Mouse (Mus musculus) frontal cortex, postnatal 25 days (tissue): ENCODE data around the gene Cbx8.

ENCODE experiments used
- DNase-seq, 2 experiments: peaks; one replicate each; pipeline ENCODE4 v3.0.0; 2022; ENCODE audit warnings: low spot score in 2 of 2

Gene Cbx8

DNA sequence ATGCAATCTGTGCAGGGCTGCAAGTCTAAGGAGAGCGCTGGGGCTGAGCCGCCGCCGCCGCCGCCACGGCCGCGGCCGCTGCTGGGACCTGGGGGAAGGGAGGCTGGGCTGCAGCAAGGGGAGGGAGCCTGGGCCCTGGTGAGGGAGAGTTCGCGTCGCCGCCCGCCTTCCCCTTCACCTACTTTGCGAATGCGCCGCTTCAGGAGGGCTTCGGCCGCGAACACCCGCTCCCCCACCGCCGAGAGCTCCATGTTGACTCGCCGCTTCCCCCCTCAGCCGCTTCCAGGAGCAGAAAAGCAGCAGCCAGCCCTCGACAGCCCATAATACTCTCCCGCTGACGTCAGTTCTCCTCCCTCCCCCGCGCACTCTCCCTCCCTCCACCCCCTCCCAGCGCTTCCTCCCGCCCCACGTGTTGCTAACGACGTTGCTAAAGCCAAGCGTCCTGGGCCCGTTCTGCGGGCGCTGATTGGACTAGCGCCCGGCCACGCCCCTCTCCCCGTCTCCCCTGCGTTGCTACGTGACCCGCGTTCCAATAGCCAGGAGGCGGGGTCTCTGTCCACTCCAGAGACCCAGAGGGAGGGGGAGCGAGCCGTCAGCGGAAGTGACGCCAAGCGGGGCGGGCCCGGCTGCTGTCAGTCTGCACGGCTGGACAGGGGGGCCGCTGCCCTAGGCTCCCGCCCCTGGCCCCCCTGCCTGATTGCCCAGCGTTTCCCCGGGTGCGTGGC, at the start of gene Cbx8:
Cbx8 (minus strand) TSS at position 370 of the 725 bp plus-strand sequence.
- peak; percentile 97 to 98 for DNase-seq

DNA sequence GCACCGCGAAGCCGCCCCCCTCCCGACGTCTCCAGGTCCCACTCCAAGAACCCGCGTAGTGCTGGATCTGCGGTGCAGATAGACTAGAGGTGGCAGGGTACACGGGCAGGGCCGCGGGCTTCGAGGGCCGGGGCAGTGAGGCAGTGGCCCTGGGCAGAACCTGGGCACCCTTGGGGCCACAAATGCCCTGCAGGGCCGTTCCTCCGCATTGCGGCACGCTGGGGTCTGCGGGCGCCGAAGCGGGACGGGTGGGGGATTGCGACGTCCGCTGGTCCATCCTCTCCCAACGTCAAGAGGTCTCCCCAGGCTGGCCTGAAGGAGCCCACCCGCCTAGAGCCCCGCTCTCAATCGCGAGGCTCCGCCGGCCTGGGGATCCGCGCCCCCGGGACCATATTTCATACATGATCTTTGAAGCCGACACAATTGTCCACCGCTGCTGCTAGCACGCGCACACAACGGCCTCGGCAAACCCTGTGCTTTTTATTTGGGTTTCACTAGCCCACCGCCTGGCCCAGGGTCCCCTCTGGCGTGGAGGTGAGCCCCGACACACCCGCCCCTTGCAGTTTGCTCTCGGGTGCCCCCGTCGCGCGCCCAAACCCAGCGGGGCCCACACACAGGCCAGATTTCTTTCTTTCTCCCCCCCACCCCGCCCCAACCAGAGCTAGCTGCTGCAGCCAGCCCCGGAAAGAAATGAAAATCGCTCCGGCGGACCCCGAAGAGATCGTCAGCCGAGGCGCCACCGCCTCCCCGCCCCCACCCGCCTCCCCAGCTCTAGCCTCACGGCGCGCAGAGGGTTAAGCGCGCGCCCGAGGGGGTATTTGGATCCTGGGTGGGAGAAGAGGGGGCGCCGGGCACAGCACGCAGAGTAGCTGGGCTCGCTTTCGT, 49.5 kb upstream of the Cbx8 start:
- DNase-seq: no peak

DNA sequence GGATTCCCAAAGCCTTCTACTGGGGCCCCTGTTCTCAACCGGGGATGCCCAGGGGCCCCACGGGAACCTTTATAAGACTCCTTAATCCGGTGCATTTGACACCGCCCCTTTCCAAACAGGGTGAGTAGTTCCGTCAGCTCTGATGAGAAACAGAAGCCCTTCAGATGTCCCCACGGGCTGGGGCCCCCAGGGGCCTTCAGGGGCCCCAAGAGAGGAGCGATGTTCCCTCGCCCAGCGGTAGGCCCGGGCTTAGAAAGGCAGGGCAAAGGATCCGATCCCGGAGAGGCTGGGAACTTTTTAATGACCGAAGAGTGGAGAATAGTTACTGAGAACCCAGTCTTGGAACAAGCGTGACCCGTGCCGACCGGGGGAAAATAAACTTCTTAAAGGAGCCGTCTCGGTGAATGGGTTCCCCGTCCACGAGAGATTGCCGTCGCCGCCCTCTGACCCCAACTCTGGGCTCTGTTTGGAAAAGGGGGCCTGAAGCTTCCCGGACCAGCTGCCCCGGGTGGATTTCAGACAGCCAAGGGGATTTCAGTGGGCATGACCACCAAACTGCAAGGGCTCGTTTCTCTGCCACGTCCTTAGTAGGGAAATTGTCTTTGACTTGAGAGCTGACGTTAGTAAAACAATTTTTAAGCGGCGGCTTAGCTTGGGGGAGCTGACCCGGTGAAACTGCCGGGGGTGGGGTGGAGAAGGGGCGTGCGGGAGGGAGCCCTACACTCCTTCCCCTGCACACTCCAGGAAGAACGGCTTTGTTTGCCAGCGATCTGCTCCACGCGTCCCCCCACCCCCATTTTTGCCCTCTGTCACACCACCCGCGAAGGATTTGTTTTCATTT, 48.7 kb upstream of the Cbx8 start:
- DNase-seq: no peak

DNA sequence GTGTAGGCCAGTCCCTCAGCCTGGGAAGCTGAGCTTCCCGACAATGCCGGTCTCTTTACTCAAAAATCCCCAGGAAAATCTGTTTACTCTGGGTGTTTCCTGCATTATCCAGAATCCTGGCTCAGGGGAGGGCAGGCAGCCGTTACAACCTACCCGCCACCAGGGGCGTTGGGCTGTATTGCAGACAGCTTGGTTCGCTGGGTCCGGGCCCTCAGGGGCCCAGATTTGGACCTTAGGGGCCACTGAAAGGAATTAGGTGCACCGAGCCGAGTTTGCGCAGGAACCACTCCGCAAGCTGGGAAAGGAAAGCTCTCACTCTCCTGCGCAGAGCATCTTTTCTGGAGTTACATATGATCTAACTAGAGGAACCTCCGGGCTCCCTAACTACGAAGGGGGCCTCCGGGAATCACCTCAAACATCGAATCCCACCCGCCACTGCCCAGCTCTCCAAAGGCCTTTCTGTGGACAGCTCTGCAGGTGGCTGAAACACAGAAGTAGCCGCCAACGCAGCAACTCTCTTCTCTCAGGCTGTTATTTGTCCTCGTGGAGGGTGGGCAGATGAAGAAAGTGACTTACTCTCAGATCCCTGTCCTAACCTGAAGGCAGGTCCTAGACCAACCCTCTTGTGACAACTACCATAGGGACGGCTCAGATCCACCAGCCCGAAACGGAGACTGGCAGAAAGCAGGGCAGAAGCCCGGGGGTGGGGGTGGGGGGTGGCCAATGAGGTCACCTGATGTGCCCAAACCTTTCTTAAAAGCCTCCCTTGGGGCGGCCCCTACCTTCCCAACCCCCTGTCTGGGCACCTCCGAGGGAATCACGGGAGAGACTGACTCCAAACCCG, 47.8 kb upstream of the Cbx8 start:
- no peak for DNase-seq

DNA sequence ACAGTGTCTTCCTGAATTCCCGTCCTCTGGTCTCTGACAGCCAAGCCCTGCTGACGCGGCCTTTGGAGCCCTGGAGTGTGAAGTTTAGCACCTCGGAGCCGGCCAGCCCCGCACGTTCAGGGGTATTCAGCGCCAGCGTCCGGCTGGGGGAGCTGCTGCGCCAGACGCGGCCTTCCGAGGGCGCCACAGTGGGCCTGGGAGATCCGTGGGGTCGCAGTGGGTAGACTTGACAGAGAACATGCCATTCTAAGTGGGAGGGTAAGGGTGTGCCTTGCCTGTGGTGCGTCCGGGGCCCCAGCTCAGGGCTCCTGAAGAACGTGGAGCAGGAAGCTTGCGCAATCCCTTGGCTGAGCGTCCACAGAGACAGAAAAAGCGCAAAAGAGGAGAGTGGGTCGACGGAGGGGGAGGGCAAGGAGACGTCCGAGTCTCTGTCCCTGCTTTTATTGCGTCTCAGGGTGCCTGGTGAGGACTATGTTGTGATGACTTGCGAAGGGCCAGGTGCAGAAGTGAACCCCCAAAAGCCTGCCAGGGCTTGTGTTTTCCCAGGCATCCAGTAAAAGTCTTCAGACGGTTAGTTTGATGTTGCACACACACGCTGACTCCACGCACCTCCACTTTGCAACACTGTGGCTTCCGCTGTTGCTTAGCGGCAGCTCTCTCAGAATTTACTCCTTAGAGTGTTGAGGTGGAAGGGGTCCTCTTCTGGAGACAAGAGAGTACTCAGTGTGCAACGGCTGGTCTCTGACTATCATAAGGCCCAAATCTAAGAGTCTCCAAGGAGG, 46.7 kb upstream of the Cbx8 start:
- no peak for DNase-seq

DNA sequence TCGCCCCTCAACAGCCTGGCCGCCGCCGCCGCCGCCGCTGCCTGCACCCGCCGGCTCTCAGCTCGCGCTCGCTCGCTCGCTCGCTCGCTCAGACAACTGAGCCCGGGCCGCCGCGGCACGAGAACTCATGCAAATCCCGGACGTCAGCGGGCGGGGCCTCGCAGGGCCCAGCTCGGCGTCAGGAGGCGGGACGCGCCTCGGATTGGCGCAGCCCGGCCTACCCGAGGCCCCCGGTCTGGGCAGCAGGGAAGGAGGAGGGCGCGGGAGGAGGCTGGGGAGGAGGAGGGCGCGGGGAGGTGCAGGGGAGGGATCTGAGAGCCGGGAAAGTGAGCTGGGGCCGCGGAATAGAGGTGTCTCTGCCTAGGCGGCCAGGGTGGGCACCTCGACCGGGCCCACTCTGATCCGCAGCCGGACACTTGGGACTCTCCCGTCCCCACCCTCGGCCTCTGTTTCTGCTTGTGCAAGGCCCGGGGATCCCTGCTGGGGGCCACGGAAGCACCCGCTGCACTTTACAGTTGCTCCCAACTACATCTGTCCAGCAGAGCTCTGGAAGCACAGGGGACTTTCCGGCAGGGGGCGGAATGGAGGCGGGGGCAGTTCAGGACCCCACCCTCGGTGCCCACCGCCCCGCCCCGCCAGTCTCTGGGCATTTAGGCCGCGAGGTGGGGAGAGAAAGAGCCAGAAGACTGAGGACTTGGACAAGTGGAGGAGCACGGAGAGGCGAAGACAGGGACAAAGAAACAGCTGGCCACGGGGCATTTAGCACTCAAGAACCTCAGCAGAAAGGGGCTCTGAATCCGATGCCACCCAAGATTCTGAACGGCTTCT, 45.6 kb upstream of the Cbx8 start, which contains the start of gene Cbx4:
Cbx4 (minus strand) TSS at position 78 of the 828 bp plus-strand sequence.
- peak in 1 of 2 experiments; percentile 67 for DNase-seq

DNA sequence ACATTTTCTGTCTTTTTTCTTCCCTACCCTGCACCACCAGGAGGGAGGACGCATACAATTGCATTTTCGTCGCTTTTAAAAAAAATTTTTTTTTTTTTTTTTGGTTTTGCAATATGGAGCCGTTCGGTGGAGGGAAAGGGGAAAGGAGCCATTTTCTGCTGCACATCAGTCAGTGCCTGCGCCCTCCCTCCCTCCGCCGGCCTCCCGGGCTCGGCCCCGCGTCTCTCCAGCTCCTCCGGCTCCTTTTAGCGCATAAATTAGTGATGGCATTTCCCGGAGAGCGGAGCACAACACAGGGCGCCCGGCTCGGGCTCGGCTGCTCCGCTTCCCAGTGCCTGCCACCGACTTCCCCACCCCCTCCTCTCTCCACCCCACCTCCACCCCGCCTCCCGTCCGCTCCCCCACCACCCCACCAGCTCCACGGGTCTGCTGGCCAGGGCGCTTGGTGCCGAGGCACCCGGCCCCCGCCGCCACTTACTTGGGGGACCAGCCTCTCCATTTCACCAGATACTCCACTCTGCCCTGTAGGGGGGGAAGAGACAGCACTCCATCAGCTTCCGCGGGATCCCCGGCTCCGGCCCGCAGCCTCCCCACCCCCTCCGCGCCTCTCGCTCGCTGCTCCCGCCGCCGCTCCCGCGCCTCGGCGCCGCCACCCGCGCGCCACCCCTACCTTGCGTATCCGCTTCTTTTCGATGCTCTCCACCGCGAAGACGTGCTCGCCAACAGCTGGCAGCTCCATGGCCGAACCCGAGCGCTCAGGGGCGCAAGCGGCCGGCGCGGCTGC, 44.7 kb upstream of the Cbx8 start:
- no peak for DNase-seq

DNA sequence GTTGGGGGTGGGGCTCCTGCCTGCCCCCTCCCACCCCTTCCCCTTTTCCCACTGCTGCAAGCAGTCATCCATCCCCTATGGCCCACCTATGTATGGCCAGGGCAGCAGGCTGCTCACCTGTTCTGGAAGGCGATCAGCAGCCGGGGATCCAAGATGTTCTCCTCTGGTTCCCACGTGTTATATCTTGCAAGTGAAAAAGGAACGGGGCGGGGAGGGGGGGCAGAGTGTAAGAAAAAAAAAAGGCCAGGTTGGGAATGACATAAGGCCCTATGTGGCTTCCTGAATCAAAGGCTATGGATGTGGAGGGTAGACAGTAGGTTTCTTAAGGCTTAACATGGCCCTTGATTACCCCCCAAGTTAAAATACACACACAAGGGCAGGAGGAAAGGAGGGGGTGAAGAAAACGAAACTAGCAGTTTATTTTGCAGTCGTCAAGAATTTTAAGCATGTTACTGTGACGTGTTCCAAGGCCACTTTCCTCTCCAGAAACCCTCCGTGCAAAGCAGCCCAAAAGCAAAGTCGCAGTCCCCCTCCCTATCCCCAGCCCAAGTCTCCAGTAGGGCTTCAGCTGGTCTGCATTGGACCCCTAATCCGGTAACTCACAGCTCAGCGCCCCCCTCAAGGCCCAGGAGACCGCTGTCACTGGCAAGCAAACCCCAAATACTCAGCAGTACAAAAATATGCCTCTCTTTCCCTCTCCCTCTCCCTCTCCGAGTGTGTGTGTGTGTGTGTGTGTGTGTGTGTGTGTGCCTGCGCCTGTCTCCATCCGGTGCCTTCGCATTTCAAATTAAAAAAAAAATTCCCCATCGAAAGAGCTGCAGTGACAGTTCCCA, 43.9 kb upstream of the Cbx8 start:
- no peak for DNase-seq

DNA sequence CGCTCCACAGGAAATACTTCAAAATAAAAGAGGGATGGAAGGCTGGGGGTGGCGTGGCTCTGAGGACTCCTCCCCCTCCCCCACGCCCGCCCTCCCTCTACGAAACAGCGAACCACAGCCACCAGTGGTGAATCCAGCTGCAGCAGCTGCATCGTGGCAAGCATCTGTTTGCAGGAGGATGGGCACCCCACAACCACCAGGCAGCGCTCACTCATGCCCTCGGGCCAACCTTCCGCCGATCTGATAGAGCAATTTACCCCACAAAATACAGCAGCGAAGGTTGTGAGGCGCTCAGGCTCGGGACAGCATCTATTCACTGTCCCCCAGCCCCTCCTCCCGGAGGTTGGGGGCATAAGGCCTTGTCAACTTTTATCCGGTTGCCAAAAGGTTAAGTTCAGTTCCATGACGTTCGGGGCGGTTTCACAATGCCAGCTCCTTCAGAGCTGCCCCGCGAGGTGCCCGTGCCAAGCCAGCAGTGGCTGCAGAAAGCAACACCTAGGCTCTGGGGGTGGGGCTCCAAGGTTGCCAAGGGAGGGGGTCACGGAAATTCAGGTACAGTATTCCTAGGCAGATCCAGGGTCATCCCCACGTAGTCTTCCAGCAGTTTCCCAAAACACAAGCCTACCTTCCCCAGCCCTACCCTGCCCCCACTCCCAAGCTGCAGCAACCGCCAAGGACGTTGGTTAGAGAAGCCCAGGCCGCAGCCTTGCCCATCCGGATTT, 43.1 kb upstream of the Cbx8 start:
- DNase-seq: no peak

DNA sequence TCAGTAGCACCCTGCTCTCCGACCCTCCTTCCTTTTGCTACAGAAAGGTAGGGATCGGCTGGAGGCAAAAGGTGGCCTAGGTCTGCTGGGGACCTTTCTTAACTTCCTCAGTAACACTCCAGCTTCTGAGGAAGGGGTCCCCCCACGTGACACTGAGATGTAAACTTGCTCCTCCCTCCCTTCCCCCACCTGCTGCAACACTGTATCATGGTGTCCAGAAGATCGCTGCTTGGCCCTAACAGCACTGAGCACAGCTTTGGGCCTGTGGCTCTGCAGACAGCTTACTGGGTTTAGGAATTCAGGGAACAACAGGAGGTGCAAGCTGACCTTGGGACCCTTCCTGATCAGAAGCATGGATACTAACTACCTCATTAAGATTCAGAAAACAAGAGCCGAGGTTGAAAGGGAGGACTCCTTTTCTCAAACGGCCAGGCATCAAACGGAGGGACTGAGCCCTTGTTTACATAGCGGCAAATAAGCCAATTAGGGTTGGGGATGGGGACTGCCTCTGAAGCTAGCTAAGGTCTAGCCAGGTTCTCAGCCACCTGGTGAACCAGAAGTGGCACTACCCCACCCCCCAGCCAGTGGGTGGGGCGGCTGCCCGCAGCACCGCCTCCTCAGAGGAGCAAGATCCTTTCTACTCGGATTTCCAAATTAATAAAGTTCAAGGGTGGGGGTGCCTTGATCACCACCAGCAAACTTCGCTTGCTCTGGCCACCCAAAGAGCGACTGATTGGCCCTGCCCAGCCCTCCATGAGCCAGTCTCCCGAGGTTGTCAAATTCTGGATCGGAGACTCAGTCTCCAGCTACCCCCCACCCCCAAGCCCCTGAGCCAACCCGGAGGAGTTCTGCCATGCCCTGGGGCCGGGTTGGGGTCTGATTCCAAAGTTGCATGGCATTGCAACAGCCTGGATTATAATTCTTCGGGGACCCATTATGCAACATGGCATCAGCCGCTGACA, 42.1 kb upstream of the Cbx8 start:
- DNase-seq: no peak

DNA sequence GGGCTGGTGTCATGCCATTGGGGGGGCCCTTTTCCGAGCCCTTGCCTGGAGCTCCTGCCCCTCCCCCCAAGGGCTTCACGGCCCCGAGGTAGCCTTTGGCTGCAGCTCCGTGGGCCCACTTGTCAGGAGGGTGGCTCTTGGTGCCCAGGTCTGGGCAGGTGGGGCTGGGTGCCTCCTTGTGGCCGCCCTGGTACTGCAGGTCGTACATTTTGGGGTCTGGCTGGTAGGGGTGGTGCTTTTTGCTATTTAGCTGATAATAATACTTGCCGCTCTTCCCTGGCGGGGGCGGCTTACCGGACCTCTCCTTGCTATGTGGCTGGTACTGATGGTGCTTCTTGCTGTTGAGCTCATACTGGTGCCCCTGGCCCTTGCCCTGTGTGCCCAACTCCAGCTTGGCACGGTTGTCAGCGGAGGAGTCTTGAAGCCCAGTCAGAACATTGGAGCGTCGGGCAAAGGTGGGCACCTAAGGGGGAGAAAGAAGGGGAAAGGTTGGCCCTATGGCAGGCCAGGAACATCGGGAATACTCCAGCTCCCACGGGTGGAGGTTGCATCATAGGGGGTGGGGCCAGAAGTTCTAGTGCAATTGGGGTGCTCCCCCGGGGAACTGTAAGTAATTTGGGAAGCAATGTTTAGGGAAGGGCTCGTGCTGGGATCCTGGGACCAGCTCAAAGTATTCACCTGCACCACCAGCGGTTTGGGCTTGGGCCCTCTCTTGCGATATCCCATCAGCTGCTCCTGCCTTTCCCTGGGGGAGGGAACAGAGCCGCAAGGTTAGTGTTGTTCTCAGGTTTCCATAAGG, 41.3 kb upstream of the Cbx8 start:
- DNase-seq: no peak

DNA sequence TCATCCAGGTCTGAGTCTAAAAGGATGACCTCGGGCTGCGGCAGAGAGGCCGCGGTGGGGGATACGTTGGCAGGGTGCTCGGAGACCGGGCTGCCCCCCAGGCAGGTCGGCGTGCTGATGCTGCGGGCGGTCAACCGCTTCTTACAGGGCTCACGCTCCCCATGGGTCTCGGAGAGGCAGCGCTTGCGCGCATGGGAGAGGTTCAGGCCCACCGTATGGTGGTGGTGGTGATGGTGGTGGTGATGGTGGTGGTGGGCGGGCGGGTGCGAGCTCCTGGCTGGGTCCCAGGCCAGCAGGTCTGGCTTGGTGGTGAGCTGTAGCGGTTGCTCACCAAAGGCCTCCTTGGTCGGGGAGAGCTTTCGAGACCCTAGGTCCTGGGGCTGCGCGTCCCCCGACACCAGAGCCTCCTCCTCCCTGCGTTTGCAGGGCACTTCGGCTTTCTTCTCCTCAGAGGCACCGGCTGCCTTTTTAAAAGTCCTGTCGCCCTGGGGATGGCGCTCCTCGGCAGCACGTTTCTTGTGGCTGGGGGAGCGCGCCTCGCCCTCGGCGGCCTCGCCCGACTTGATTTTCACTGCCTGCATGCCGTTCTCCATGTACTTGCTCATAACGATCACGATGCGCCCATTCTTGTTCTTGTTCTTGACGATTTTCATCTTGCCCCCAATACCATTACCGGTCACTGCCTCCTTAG, 40.5 kb upstream of the Cbx8 start:
- no peak for DNase-seq

DNA sequence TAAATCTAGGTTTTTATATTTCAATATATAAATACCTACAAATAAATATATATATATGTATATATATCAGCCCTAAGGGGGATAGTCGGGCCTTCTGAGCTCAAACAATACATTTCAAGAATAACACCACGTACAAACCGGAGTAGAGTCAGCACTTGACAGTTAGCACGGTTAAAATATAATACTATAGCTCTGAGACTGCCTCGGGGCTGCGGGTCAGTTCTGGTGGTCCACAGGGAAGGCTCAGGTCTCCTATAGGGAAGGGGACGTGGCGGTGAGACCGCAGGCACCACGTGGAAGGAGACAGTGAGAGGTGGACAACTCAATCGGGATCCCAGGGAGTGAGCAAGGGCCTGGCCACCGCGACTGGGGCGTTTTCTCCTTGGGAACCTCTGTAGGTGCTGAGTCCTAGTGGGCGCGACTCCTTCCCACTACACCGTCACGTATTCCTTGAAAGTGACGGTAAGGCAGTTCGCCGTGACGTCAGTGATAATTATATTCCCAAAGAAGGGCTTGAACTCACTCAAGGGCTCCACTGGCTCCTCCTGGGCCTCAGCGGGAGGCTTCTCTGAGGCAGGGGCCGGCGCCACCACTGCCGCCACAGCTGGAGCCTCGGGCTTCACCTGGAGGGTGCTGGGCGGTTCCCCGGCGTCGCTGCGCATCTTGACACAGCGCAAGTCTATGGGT, 39.8 kb upstream of the Cbx8 start:
- no peak for DNase-seq

DNA sequence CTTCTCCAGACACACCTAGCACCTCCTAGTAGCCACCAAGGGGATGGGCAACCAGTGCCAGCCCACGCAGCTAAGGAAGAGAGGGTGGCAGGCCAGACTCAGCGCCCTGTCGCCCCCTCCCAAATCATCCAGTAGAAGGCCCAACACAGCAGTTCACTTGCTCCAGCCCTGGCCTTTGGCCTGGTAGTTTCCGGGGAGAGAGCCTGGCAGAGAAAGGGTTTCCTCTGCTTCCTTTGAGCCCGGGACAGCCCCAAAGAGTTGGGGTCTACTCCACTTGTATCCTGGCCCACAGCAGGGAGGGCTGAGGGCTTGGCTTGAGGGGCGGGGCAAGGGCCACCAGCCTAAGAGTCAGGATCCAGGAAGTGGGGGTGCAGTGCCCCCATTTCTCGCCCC, 38.7 kb upstream of the Cbx8 start:
- no peak for DNase-seq
